Mouse (Mus musculus): ENCODE measurements around the gene Tgm2. TPM values are rescaled to one million over a fixed set of nuclear protein-coding genes. Genes with fewer than 3 reads are reported as not detected.
A peak's percentile ranks its signal among the peaks of the same experiment; 100 is the strongest.

The Tgm2 gene
- polyA plus RNA-seq, 1 experiment from 2014 or later = 160 TPM

GRCm38 (mm10) chr2:158175433-158175832 lies 29.2 kb upstream of the Tgm2 start:
- Histone ChIP-seq H3K4me1 (ENCODE audit: control insufficient read depth in 2 of 2, insufficient read depth in 2 of 2, low read length in 2 of 2) (peaks cover 23 to 24% of the 10 kb centered on the region in 2 experiments), H3K27ac (replicated peaks in 1 of 2; ENCODE audit: control insufficient read depth in 1 of 2, insufficient read depth in 1 of 2, low read depth in 2 of 2, low read length in 2 of 2) (no peak overlapping the region; a peak in 1 of 4 replicates), H3K36me3 (ENCODE audit: control insufficient read depth, insufficient read depth, low read length) (no peaks in the 10 kb centered on the region), H3K9me3 (ENCODE audit: control insufficient read depth, low read length) (no peaks in the 10 kb centered on the region), H3K4me2 (ENCODE audit: low read length) (no peak overlapping the region), H3K9ac (ENCODE audit: low read length) (no peak overlapping the region), H3K4me3 (ENCODE audit: control insufficient read depth in 1 of 2, insufficient read depth in 1 of 2, low read depth in 1 of 2, low read length in 2 of 2) (no peak overlapping the region), H3K27me3 (ENCODE audit: control insufficient read depth, insufficient read depth, low read length) (no peaks in the 10 kb centered on the region)
- ATAC-seq (ENCODE audit: insufficient number of reproducible peaks, insufficient read depth, low FRiP score, low read depth) = no peak
- 23% methylated on average over 3 of the region's 3 CpGs for WGBS

DNA sequence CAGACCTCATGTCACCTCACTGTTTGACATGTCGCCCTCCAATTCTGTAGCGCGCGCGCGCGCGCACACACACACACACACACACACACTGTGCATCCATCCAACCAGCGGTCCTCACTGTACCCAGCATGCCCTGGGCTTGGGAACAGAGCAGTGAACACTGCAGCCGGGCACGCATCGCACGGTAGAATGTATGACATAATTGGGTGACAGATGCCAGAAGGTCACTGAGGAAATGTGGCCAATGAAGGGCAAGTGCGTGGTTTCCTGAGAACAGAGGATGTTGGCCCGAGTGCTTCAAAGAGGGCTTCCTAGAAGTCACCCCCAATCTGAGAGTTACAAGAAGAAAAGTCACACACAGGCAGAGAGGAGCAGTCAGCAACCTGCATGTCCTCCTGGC lies 28.7 kb upstream of the Tgm2 start:
- Histone ChIP-seq H3K36me3 (ENCODE audit: control insufficient read depth, insufficient read depth, low read length) (no peaks in the 10 kb centered on the region), H3K27me3 (ENCODE audit: control insufficient read depth, insufficient read depth, low read length) (no peaks in the 10 kb centered on the region), H3K9me3 (ENCODE audit: control insufficient read depth, low read length) (no peaks in the 10 kb centered on the region), H3K27ac (replicated peaks in 1 of 2; ENCODE audit: control insufficient read depth in 1 of 2, insufficient read depth in 1 of 2, low read depth in 2 of 2, low read length in 2 of 2) (no peak overlapping the region; a peak in 1 of 4 replicates), H3K4me3 (ENCODE audit: control insufficient read depth in 1 of 2, insufficient read depth in 1 of 2, low read depth in 1 of 2, low read length in 2 of 2) (no peak overlapping the region), H3K4me1 (ENCODE audit: control insufficient read depth in 2 of 2, insufficient read depth in 2 of 2, low read length in 2 of 2) (peaks cover 23 to 26% of the 10 kb centered on the region in 2 experiments), H3K4me2 (ENCODE audit: low read length) (no peak overlapping the region), H3K9ac (ENCODE audit: low read length) (no peak overlapping the region)
- no peak for ATAC-seq (ENCODE audit: insufficient number of reproducible peaks, insufficient read depth, low FRiP score, low read depth)
- 73% methylated on average over 15 of the region's 15 CpGs for WGBS

GRCm38 (mm10) chr2:158174438-158174837 lies 28.2 kb upstream of the Tgm2 start:
- Histone ChIP-seq H3K36me3 (ENCODE audit: control insufficient read depth, insufficient read depth, low read length) (no peaks in the 10 kb centered on the region), H3K4me3 (ENCODE audit: control insufficient read depth in 1 of 2, insufficient read depth in 1 of 2, low read depth in 1 of 2, low read length in 2 of 2) (no peak overlapping the region), H3K9ac (ENCODE audit: low read length) (no peak overlapping the region), H3K4me1 (ENCODE audit: control insufficient read depth in 2 of 2, insufficient read depth in 2 of 2, low read length in 2 of 2) (peaks cover 22 to 25% of the 10 kb centered on the region in 2 experiments), H3K27me3 (ENCODE audit: control insufficient read depth, insufficient read depth, low read length) (no peaks in the 10 kb centered on the region), H3K9me3 (ENCODE audit: control insufficient read depth, low read length) (no peaks in the 10 kb centered on the region), H3K4me2 (ENCODE audit: low read length) (no peak overlapping the region), H3K27ac (replicated peaks in 1 of 2; ENCODE audit: control insufficient read depth in 1 of 2, insufficient read depth in 1 of 2, low read depth in 2 of 2, low read length in 2 of 2) (no peak overlapping the region)
- WGBS = 69% methylated on average over 5 of the region's 5 CpGs
- ATAC-seq (ENCODE audit: insufficient number of reproducible peaks, insufficient read depth, low FRiP score, low read depth) = no peak

- no peak overlapping the region for H3K4me2 ChIP-seq (ENCODE audit: low read length)
- H3K4me1 ChIP-seq (ENCODE audit: control insufficient read depth in 2 of 2, insufficient read depth in 2 of 2, low read length in 2 of 2) = peaks cover 33 to 39% of the 10 kb centered on the region in 2 experiments
- no peak overlapping the region for H3K9ac ChIP-seq (ENCODE audit: low read length)
- no peaks in the 10 kb centered on the region for H3K27me3 ChIP-seq (ENCODE audit: control insufficient read depth, insufficient read depth, low read length)
- WGBS = 82% methylated on average over 2 of the region's 2 CpGs
- H3K9me3 ChIP-seq (ENCODE audit: control insufficient read depth, low read length) = no peaks in the 10 kb centered on the region
- H3K36me3 ChIP-seq (ENCODE audit: control insufficient read depth, insufficient read depth, low read length) = no peaks in the 10 kb centered on the region
- no peak overlapping the region for H3K4me3 ChIP-seq (ENCODE audit: control insufficient read depth in 1 of 2, insufficient read depth in 1 of 2, low read depth in 1 of 2, low read length in 2 of 2)
- H3K27ac ChIP-seq (replicated peaks in 1 of 2; ENCODE audit: control insufficient read depth in 1 of 2, insufficient read depth in 1 of 2, low read depth in 2 of 2, low read length in 2 of 2) = 0 out of 4 replicates have a peak overlapping the region, but pooled peaks of 1 of the 2 experiments have one; percentile 14
- no peak for ATAC-seq (ENCODE audit: insufficient number of reproducible peaks, insufficient read depth, low FRiP score, low read depth)
These were observed 24.2 kb upstream of the Tgm2 start for GRCm38 (mm10) chr2:158170394-158170793.

GRCm38 (mm10) chr2:158169771-158170170 lies 23.5 kb upstream of the Tgm2 start:
- no peaks in the 10 kb centered on the region for H3K36me3 ChIP-seq (ENCODE audit: control insufficient read depth, insufficient read depth, low read length)
- 62% methylated on average over 7 of the region's 7 CpGs for WGBS
- no peaks in the 10 kb centered on the region for H3K9me3 ChIP-seq (ENCODE audit: control insufficient read depth, low read length)
- H3K9ac ChIP-seq (ENCODE audit: low read length) = no peak overlapping the region
- H3K27ac ChIP-seq (replicated peaks in 1 of 2; ENCODE audit: control insufficient read depth in 1 of 2, insufficient read depth in 1 of 2, low read depth in 2 of 2, low read length in 2 of 2) = 0 out of 4 replicates have a peak overlapping the region, but pooled peaks of 1 of the 2 experiments have one; percentile 75
- no peak overlapping the region for H3K4me3 ChIP-seq (ENCODE audit: control insufficient read depth in 1 of 2, insufficient read depth in 1 of 2, low read depth in 1 of 2, low read length in 2 of 2)
- H3K27me3 ChIP-seq (ENCODE audit: control insufficient read depth, insufficient read depth, low read length) = no peaks in the 10 kb centered on the region
- H3K4me1 ChIP-seq (ENCODE audit: control insufficient read depth in 2 of 2, insufficient read depth in 2 of 2, low read length in 2 of 2) = peaks cover 27 to 33% of the 10 kb centered on the region in 2 experiments
- no peak for ATAC-seq (ENCODE audit: insufficient number of reproducible peaks, insufficient read depth, low FRiP score, low read depth)
- no peak overlapping the region for H3K4me2 ChIP-seq (ENCODE audit: low read length)

GRCm38 (mm10) chr2:158169351-158169750 lies 23.1 kb upstream of the Tgm2 start:
- no peak for ATAC-seq (ENCODE audit: insufficient number of reproducible peaks, insufficient read depth, low FRiP score, low read depth)
- no peaks in the 10 kb centered on the region for H3K36me3 ChIP-seq (ENCODE audit: control insufficient read depth, insufficient read depth, low read length)
- WGBS = 57% methylated on average over 6 of the region's 6 CpGs
- H3K27me3 ChIP-seq (ENCODE audit: control insufficient read depth, insufficient read depth, low read length) = no peaks in the 10 kb centered on the region
- H3K27ac ChIP-seq (replicated peaks in 1 of 2; ENCODE audit: control insufficient read depth in 1 of 2, insufficient read depth in 1 of 2, low read depth in 2 of 2, low read length in 2 of 2) = peak overlapping the region; percentile 61 to 75
- H3K9me3 ChIP-seq (ENCODE audit: control insufficient read depth, low read length) = no peaks in the 10 kb centered on the region
- H3K4me3 ChIP-seq (ENCODE audit: control insufficient read depth in 1 of 2, insufficient read depth in 1 of 2, low read depth in 1 of 2, low read length in 2 of 2) = no peak overlapping the region
- no peak overlapping the region for H3K4me2 ChIP-seq (ENCODE audit: low read length)
- no peak overlapping the region for H3K9ac ChIP-seq (ENCODE audit: low read length)
- H3K4me1 ChIP-seq (ENCODE audit: control insufficient read depth in 2 of 2, insufficient read depth in 2 of 2, low read length in 2 of 2) = peaks cover 27 to 33% of the 10 kb centered on the region in 2 experiments

- peak; percentile 85 for ATAC-seq (ENCODE audit: insufficient number of reproducible peaks, insufficient read depth, low FRiP score, low read depth)
- no peaks in the 10 kb centered on the region for H3K9me3 ChIP-seq (ENCODE audit: control insufficient read depth, low read length)
- H3K27ac ChIP-seq (replicated peaks in 1 of 2; ENCODE audit: control insufficient read depth in 1 of 2, insufficient read depth in 1 of 2, low read depth in 2 of 2, low read length in 2 of 2) = peak overlapping the region; percentile 63 to 75
- WGBS = 15% methylated on average over 8 of the region's 8 CpGs
- no peaks in the 10 kb centered on the region for H3K36me3 ChIP-seq (ENCODE audit: control insufficient read depth, insufficient read depth, low read length)
- H3K27me3 ChIP-seq (ENCODE audit: control insufficient read depth, insufficient read depth, low read length) = no peaks in the 10 kb centered on the region
- H3K9ac ChIP-seq (ENCODE audit: low read length) = no peak overlapping the region
- H3K4me2 ChIP-seq (ENCODE audit: low read length) = 0 out of 2 replicates have a peak overlapping the region, but pooled peaks have one; percentile 3
- H3K4me1 ChIP-seq (ENCODE audit: control insufficient read depth in 2 of 2, insufficient read depth in 2 of 2, low read length in 2 of 2) = peaks cover 27 to 33% of the 10 kb centered on the region in 2 experiments
- no peak overlapping the region for H3K4me3 ChIP-seq (ENCODE audit: control insufficient read depth in 1 of 2, insufficient read depth in 1 of 2, low read depth in 1 of 2, low read length in 2 of 2)
These were observed 22.5 kb upstream of the Tgm2 start for GRCm38 (mm10) chr2:158168741-158169211.

All from heart, embryonic 14.5 days (tissue).